Comparison of ENCODE assay signal across 8 mouse cellular contexts in the genomic region with DNA sequence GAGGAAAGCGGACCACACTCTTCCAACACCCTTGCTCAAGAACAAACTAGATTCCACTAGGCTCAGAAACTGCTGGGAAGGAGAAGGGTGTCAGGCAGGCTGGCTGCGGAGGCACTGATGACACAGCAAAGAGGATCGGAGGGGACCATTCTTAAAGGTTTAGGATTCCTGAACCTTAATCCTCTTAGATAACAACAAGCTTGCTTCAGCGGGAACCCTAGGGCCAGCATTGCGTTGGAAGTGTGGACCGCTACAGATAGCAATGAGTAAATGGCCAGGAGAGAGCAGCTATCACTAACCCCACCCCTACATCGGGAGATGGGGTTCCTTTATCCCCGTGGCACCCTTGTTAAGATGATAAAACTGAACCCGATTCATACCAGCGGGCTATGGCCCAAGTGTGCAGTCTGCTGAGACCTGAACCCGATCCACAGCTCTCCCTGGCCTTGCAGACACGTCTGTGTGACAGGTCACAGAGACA. TPM values are rescaled to one million over a fixed set of nuclear protein-coding genes. Genes with fewer than 3 reads are reported as not detected.
DNase-seq lines count a peak whose midpoint lies in the region; ATAC-seq and TF ChIP-seq lines count a peak whose summit lies in the region.

No protein-coding gene starts in this region.

- H3K9me3 ChIP-seq in heart, embryonic 16.5 days (replicated peaks; ENCODE audit: control insufficient read depth, low read length) = no peaks in the 10 kb centered on the region
- H3K9me3 ChIP-seq in hindbrain, postnatal 0 days (ENCODE audit: low read length) = no peaks in the 10 kb centered on the region
- no peaks in the 10 kb centered on the region for H3K9me3 ChIP-seq in midbrain, embryonic 15.5 days

- H3K4me3 ChIP-seq in heart, embryonic 16.5 days (ENCODE audit: low read length) = peak overlapping the region; percentile 52
- peak overlapping the region; percentile 43 for H3K4me3 ChIP-seq in hindbrain, postnatal 0 days (ENCODE audit: low read length)
- H3K4me3 ChIP-seq in midbrain, embryonic 15.5 days = peak overlapping the region; percentile 43

- H3K27ac ChIP-seq in heart, embryonic 16.5 days (ENCODE audit: low read length) = no peak overlapping the region
- no peak overlapping the region for H3K27ac ChIP-seq in hindbrain, postnatal 0 days
- no peak overlapping the region for H3K27ac ChIP-seq in midbrain, embryonic 15.5 days

- peak overlapping the region; percentile 76 for H3K4me2 ChIP-seq in heart, embryonic 16.5 days (ENCODE audit: low read depth, low read length)
- peak overlapping the region; percentile 65 for H3K4me2 ChIP-seq in hindbrain, postnatal 0 days (ENCODE audit: low read depth, low read length)
- H3K4me2 ChIP-seq in midbrain, embryonic 15.5 days = peak overlapping the region; percentile 64

- TF ChIP-seq CTCF in hindbrain, postnatal 0 days (IDR thresholded peaks at IDR 0.05; ENCODE audit: low read depth) = no peak

- H3K36me3 ChIP-seq in heart, embryonic 16.5 days (ENCODE audit: control insufficient read depth, insufficient read depth) = no peaks in the 10 kb centered on the region
- no peaks in the 10 kb centered on the region for H3K36me3 ChIP-seq in hindbrain, postnatal 0 days (ENCODE audit: insufficient read depth, low read length)
- no peaks in the 10 kb centered on the region for H3K36me3 ChIP-seq in midbrain, embryonic 15.5 days (replicated peaks)

- ATAC-seq in heart, embryonic 16.5 days (replicated peaks; ENCODE audit: extremely low read depth, insufficient read depth, low FRiP score) = no peak
- ATAC-seq in hindbrain, postnatal 0 days = no peak
- peak; percentile 71 for ATAC-seq in midbrain, embryonic 15.5 days (replicated peaks)

- H3K9ac ChIP-seq in heart, embryonic 16.5 days (ENCODE audit: low read length) = peak overlapping the region; percentile 63
- H3K9ac ChIP-seq in hindbrain, postnatal 0 days (replicated peaks; ENCODE audit: low read length) = peak overlapping the region; percentile 51; the same call in 1 of the 2 replicates
- H3K9ac ChIP-seq in midbrain, embryonic 15.5 days = peak overlapping the region; percentile 38; the same call in 1 of the 2 replicates

- no peak for DNase-seq in heart, adult 11 months
- DNase-seq in c-Kit-positive CD71-positive TER-119-negative erythroid progenitor cells, embryonic 14.5 days (ENCODE audit: low read depth) = peak; percentile 86
- no peak for DNase-seq in hindbrain, postnatal 0 days (ENCODE audit: low spot score)
- DNase-seq in thymus, postnatal 25 days = no peak
- DNase-seq in frontal cortex, postnatal 14 days (ENCODE audit: low spot score in 2 of 2) = no peak
- no peak for DNase-seq in kidney, adult 18-20 months

- H3K27me3 ChIP-seq in heart, embryonic 16.5 days (ENCODE audit: control insufficient read depth, insufficient read depth, low read length) = peaks cover 3% of the 10 kb centered on the region; the same call in 1 of the 2 replicates
- H3K27me3 ChIP-seq in hindbrain, postnatal 0 days (ENCODE audit: insufficient read depth, low read length) = no peaks in the 10 kb centered on the region
- no peaks in the 10 kb centered on the region for H3K27me3 ChIP-seq in midbrain, embryonic 15.5 days (replicated peaks)

- 13% methylated on average over 12 of the region's 12 CpGs for WGBS in heart, embryonic 16.5 days
- WGBS in hindbrain, postnatal 0 days = 26% methylated on average over 12 of the region's 12 CpGs
- WGBS in midbrain, embryonic 15.5 days = 10% methylated on average over 12 of the region's 12 CpGs

- H3K4me1 ChIP-seq in heart, embryonic 16.5 days (ENCODE audit: control insufficient read depth, insufficient read depth, low read length) = peaks cover 6% of the 10 kb centered on the region; the same call in 1 of the 2 replicates
- peaks cover 4% of the 10 kb centered on the region; the same call in 1 of the 2 replicates for H3K4me1 ChIP-seq in hindbrain, postnatal 0 days (ENCODE audit: insufficient read depth, low read length)
- peaks cover 11% of the 10 kb centered on the region for H3K4me1 ChIP-seq in midbrain, embryonic 15.5 days

RNA-seq across cellular contexts. Expression of gene Gucy2g, which starts 22.3 kb away (rescaled TPM):
- polyA plus RNA-seq in heart, embryonic 16.5 days (2015; fragmentation: Nextera tagmentation; extraction: Ambion mirVana) = not detected in 2 replicates
- total RNA-seq in hindbrain, postnatal 0 days (2014; rRNA removed) = not detected in 2 replicates
- 0.09 and 0.10 TPM in 2 replicates for polyA plus RNA-seq in hindbrain, postnatal 0 days (2015; fragmentation: Nextera tagmentation; extraction: Ambion mirVana)
- not detected in 2 replicates for polyA plus RNA-seq in midbrain, embryonic 15.5 days (2015; fragmentation: Nextera tagmentation; extraction: Ambion mirVana)

RNA-seq across cellular contexts. Expression of gene Acsl5, which starts 33.0 kb away (rescaled TPM):
- 34.1 and 37.0 TPM in 2 replicates for polyA plus RNA-seq in heart, embryonic 16.5 days (2015; fragmentation: Nextera tagmentation; extraction: Ambion mirVana)
- total RNA-seq in hindbrain, postnatal 0 days (2014; rRNA removed) = 12.3 and 13.2 TPM in 2 replicates
- 15.6 and 19.1 TPM in 2 replicates for polyA plus RNA-seq in hindbrain, postnatal 0 days (2015; fragmentation: Nextera tagmentation; extraction: Ambion mirVana)
- 13.4 and 15.7 TPM in 2 replicates for polyA plus RNA-seq in midbrain, embryonic 15.5 days (2015; fragmentation: Nextera tagmentation; extraction: Ambion mirVana)

RNA-seq across cellular contexts. Expression of gene Tectb, which starts 38.2 kb away (rescaled TPM):
- polyA plus RNA-seq in heart, embryonic 16.5 days (2015; fragmentation: Nextera tagmentation; extraction: Ambion mirVana) = not detected in 2 replicates
- total RNA-seq in hindbrain, postnatal 0 days (2014; rRNA removed) = 0.10 TPM in 1 of 2 replicates, not detected in the other
- 0.10 and 0.13 TPM in 2 replicates for polyA plus RNA-seq in hindbrain, postnatal 0 days (2015; fragmentation: Nextera tagmentation; extraction: Ambion mirVana)
- polyA plus RNA-seq in midbrain, embryonic 15.5 days (2015; fragmentation: Nextera tagmentation; extraction: Ambion mirVana) = 0.22 and 0.46 TPM in 2 replicates
